Mouse (Mus musculus): ENCODE measurements around the gene Mark3. TPM values are rescaled to one million over a fixed set of nuclear protein-coding genes. Genes with fewer than 3 reads are reported as not detected.

The Mark3 gene
- polyA plus RNA-seq, 1 experiment from 2014 or later = 9.2 TPM

- 25% methylated on average over 7 of the region's 7 CpGs for WGBS (ENCODE audit: insufficient replicate concordance)
- peaks cover 19% of the 10 kb centered on the region for H3K4me1 ChIP-seq (ENCODE audit: control insufficient read depth, low read depth, low read length)
- ATAC-seq (ENCODE audit: low read depth) = no peak
- peak overlapping the region; percentile 86 for H3K4me2 ChIP-seq (ENCODE audit: low read depth, low read length)
- H3K9ac ChIP-seq (ENCODE audit: low read depth, low read length) = peak overlapping the region; percentile 81
- H3K36me3 ChIP-seq (ENCODE audit: control insufficient read depth, insufficient read depth) = no peaks in the 10 kb centered on the region; the same call in 1 of the 2 replicates
- H3K9me3 ChIP-seq (replicated peaks; ENCODE audit: control insufficient read depth, low read length) = no peaks in the 10 kb centered on the region
- no peak overlapping the region for H3K27ac ChIP-seq (ENCODE audit: low read length)
- peaks cover 3% of the 10 kb centered on the region for H3K27me3 ChIP-seq (ENCODE audit: control insufficient read depth, insufficient read depth, low read depth, low read length)
- H3K4me3 ChIP-seq (ENCODE audit: low read depth, low read length) = peak overlapping the region; percentile 87
Measured at GRCm38 (mm10) chr12:111678997-111679396, 104.7 kb downstream of the Mark3 start.

GRCm38 (mm10) chr12:111680661-111681060 lies 106.3 kb downstream of the Mark3 start:
- Histone ChIP-seq H3K9ac (ENCODE audit: low read depth, low read length) (no peak overlapping the region), H3K27ac (ENCODE audit: low read length) (no peak overlapping the region), H3K4me1 (ENCODE audit: control insufficient read depth, low read depth, low read length) (peaks cover 19% of the 10 kb centered on the region), H3K27me3 (ENCODE audit: control insufficient read depth, insufficient read depth, low read depth, low read length) (no peaks in the 10 kb centered on the region), H3K9me3 (replicated peaks; ENCODE audit: control insufficient read depth, low read length) (no peaks in the 10 kb centered on the region), H3K4me3 (ENCODE audit: low read depth, low read length) (no peak overlapping the region), H3K36me3 (ENCODE audit: control insufficient read depth, insufficient read depth) (no peaks in the 10 kb centered on the region; the same call in 1 of the 2 replicates), H3K4me2 (ENCODE audit: low read depth, low read length) (no peak overlapping the region)
- 84% methylated on average over 13 of the region's 13 CpGs for WGBS (ENCODE audit: insufficient replicate concordance)
- no peak for ATAC-seq (ENCODE audit: low read depth)

GRCm38 (mm10) chr12:111681305-111681704 lies 107.0 kb downstream of the Mark3 start:
- H3K9me3 ChIP-seq (replicated peaks; ENCODE audit: control insufficient read depth, low read length) = no peaks in the 10 kb centered on the region
- H3K36me3 ChIP-seq (ENCODE audit: control insufficient read depth, insufficient read depth) = no peaks in the 10 kb centered on the region; the same call in 1 of the 2 replicates
- H3K9ac ChIP-seq (ENCODE audit: low read depth, low read length) = no peak overlapping the region
- H3K4me1 ChIP-seq (ENCODE audit: control insufficient read depth, low read depth, low read length) = peaks cover 19% of the 10 kb centered on the region
- no peak overlapping the region for H3K4me2 ChIP-seq (ENCODE audit: low read depth, low read length)
- WGBS (ENCODE audit: insufficient replicate concordance) = 82% methylated on average over 8 of the region's 8 CpGs
- H3K27me3 ChIP-seq (ENCODE audit: control insufficient read depth, insufficient read depth, low read depth, low read length) = no peaks in the 10 kb centered on the region
- no peak for ATAC-seq (ENCODE audit: low read depth)
- no peak overlapping the region for H3K27ac ChIP-seq (ENCODE audit: low read length)
- H3K4me3 ChIP-seq (ENCODE audit: low read depth, low read length) = no peak overlapping the region

DNA sequence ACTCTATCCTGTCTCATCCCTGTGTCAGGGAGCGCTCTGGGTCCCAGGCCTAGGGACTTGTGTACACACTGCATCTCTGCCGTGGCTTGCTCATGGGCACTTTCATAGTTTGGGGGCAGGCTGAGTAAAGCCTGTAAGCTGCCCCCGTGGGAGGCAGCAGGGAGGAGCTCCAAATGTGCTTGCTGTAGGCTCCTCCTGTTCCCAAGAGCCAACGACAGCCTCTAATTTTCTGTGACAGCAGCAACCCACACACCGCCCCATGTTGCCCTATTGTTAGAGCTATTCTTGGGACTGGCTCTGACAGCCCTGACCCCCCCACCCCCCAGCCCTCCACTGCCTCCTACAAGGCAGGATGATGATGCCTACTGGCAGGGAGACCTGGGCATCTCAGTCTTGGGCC lies 107.7 kb downstream of the Mark3 start:
- 71% methylated on average over 5 of the region's 5 CpGs for WGBS (ENCODE audit: insufficient replicate concordance)
- no peaks in the 10 kb centered on the region for H3K9me3 ChIP-seq (replicated peaks; ENCODE audit: control insufficient read depth, low read length)
- no peaks in the 10 kb centered on the region; the same call in 1 of the 2 replicates for H3K36me3 ChIP-seq (ENCODE audit: control insufficient read depth, insufficient read depth)
- no peak for ATAC-seq (ENCODE audit: low read depth)
- no peaks in the 10 kb centered on the region for H3K27me3 ChIP-seq (ENCODE audit: control insufficient read depth, insufficient read depth, low read depth, low read length)
- H3K4me2 ChIP-seq (ENCODE audit: low read depth, low read length) = no peak overlapping the region
- no peak overlapping the region for H3K9ac ChIP-seq (ENCODE audit: low read depth, low read length)
- H3K4me1 ChIP-seq (ENCODE audit: control insufficient read depth, low read depth, low read length) = peaks cover 18% of the 10 kb centered on the region
- no peak overlapping the region for H3K4me3 ChIP-seq (ENCODE audit: low read depth, low read length)
- no peak overlapping the region for H3K27ac ChIP-seq (ENCODE audit: low read length)

DNA sequence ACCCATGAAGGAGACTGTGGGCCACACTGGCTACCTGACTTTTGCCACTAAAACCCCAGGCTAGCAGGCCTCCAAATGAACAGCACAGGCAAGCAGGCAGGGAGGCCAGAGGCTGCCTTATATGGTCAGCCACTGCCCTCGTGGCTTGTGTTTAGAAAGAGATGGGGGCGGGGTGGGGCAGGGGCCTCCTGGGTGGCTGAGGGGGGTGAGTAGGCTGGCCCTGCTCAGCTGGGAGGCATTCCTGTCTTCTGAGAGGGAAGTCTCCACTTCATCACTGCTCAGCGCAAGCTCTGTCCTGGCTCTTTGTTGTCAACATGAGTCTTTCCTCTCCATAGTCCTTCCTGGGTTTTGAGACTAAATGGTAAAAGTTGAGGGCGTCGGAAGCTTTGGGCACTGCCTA lies 108.5 kb downstream of the Mark3 start:
- Histone ChIP-seq H3K4me2 (ENCODE audit: low read depth, low read length) (no peak overlapping the region), H3K4me3 (ENCODE audit: low read depth, low read length) (no peak overlapping the region), H3K9ac (ENCODE audit: low read depth, low read length) (no peak overlapping the region), H3K36me3 (ENCODE audit: control insufficient read depth, insufficient read depth) (no peaks in the 10 kb centered on the region; the same call in 1 of the 2 replicates), H3K9me3 (replicated peaks; ENCODE audit: control insufficient read depth, low read length) (no peaks in the 10 kb centered on the region), H3K4me1 (ENCODE audit: control insufficient read depth, low read depth, low read length) (peaks cover 10% of the 10 kb centered on the region), H3K27ac (ENCODE audit: low read length) (no peak overlapping the region; the same call in 1 of the 2 replicates), H3K27me3 (ENCODE audit: control insufficient read depth, insufficient read depth, low read depth, low read length) (no peaks in the 10 kb centered on the region)
- ATAC-seq (ENCODE audit: low read depth) = no peak
- WGBS (ENCODE audit: insufficient replicate concordance) = 57% methylated on average over 5 of the region's 5 CpGs

GRCm38 (mm10) chr12:111686390-111686789 lies 112.1 kb downstream of the Mark3 start:
- no peak overlapping the region for H3K9ac ChIP-seq (ENCODE audit: low read depth, low read length)
- WGBS (ENCODE audit: insufficient replicate concordance) = 48% methylated on average over 4 of the region's 4 CpGs
- H3K27ac ChIP-seq (ENCODE audit: low read length) = no peak overlapping the region
- H3K4me3 ChIP-seq (ENCODE audit: low read depth, low read length) = no peak overlapping the region
- H3K27me3 ChIP-seq (ENCODE audit: control insufficient read depth, insufficient read depth, low read depth, low read length) = no peaks in the 10 kb centered on the region
- no peaks in the 10 kb centered on the region for H3K9me3 ChIP-seq (replicated peaks; ENCODE audit: control insufficient read depth, low read length)
- ATAC-seq (ENCODE audit: low read depth) = no peak
- H3K4me1 ChIP-seq (ENCODE audit: control insufficient read depth, low read depth, low read length) = no peaks in the 10 kb centered on the region
- no peaks in the 10 kb centered on the region; the same call in 1 of the 2 replicates for H3K36me3 ChIP-seq (ENCODE audit: control insufficient read depth, insufficient read depth)
- H3K4me2 ChIP-seq (ENCODE audit: low read depth, low read length) = no peak overlapping the region

- no peaks in the 10 kb centered on the region for H3K9me3 ChIP-seq (replicated peaks; ENCODE audit: control insufficient read depth, low read length)
- 0 out of 2 replicates have a peak, but pooled peaks cover 3% of the 10 kb centered on the region for H3K4me1 ChIP-seq (ENCODE audit: control insufficient read depth, low read depth, low read length)
- no peaks in the 10 kb centered on the region for H3K27me3 ChIP-seq (ENCODE audit: control insufficient read depth, insufficient read depth, low read depth, low read length)
- H3K4me3 ChIP-seq (ENCODE audit: low read depth, low read length) = no peak overlapping the region
- no peak overlapping the region for H3K9ac ChIP-seq (ENCODE audit: low read depth, low read length)
- H3K27ac ChIP-seq (ENCODE audit: low read length) = no peak overlapping the region; the same call in 1 of the 2 replicates
- H3K36me3 ChIP-seq (ENCODE audit: control insufficient read depth, insufficient read depth) = no peaks in the 10 kb centered on the region; the same call in 1 of the 2 replicates
- no peak overlapping the region for H3K4me2 ChIP-seq (ENCODE audit: low read depth, low read length)
- 42% methylated on average over 14 of the region's 14 CpGs for WGBS (ENCODE audit: insufficient replicate concordance)
- ATAC-seq (ENCODE audit: low read depth) = peak; percentile 61
Measured at GRCm38 (mm10) chr12:111687350-111688068, 113.2 kb downstream of the Mark3 start.

GRCm38 (mm10) chr12:111688069-111688428 lies 113.7 kb downstream of the Mark3 start:
- Histone ChIP-seq H3K4me3 (ENCODE audit: low read depth, low read length) (no peak overlapping the region), H3K4me1 (ENCODE audit: control insufficient read depth, low read depth, low read length) (0 out of 2 replicates have a peak, but pooled peaks cover 3% of the 10 kb centered on the region), H3K9me3 (replicated peaks; ENCODE audit: control insufficient read depth, low read length) (no peaks in the 10 kb centered on the region), H3K4me2 (ENCODE audit: low read depth, low read length) (no peak overlapping the region), H3K36me3 (ENCODE audit: control insufficient read depth, insufficient read depth) (no peaks in the 10 kb centered on the region), H3K9ac (ENCODE audit: low read depth, low read length) (no peak overlapping the region), H3K27me3 (ENCODE audit: control insufficient read depth, insufficient read depth, low read depth, low read length) (no peaks in the 10 kb centered on the region), H3K27ac (ENCODE audit: low read length) (no peak overlapping the region)
- ATAC-seq (ENCODE audit: low read depth) = no peak
- WGBS (ENCODE audit: insufficient replicate concordance) = 27% methylated on average over 2 of the region's 2 CpGs

DNA sequence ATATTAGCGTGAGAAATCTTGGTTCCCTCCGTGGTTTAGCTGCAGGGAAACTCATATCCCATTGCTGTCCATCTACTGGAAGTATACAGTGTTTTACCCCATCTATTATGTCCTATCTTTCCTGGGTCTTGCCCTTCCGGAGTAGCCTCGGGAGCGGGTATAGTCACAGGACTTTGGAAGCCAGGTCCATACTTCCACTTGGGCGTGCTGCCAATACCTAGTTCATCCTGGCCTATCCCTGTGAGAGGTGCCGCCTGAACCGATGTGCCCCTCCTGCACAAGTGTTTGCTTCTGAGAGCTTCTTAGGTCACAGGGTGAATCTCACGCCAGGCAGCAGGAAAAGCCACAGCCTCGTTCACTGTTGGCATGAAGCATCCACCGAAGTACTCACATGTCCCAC lies 115.1 kb downstream of the Mark3 start:
- no peak for ATAC-seq (ENCODE audit: low read depth)
- peaks cover 11% of the 10 kb centered on the region for H3K4me1 ChIP-seq (ENCODE audit: control insufficient read depth, low read depth, low read length)
- H3K9ac ChIP-seq (ENCODE audit: low read depth, low read length) = no peak overlapping the region
- no peaks in the 10 kb centered on the region for H3K27me3 ChIP-seq (ENCODE audit: control insufficient read depth, insufficient read depth, low read depth, low read length)
- WGBS (ENCODE audit: insufficient replicate concordance) = 66% methylated on average over 11 of the region's 11 CpGs
- no peak overlapping the region for H3K4me2 ChIP-seq (ENCODE audit: low read depth, low read length)
- H3K27ac ChIP-seq (ENCODE audit: low read length) = no peak overlapping the region
- H3K36me3 ChIP-seq (ENCODE audit: control insufficient read depth, insufficient read depth) = no peaks in the 10 kb centered on the region
- no peak overlapping the region for H3K4me3 ChIP-seq (ENCODE audit: low read depth, low read length)
- no peaks in the 10 kb centered on the region for H3K9me3 ChIP-seq (replicated peaks; ENCODE audit: control insufficient read depth, low read length)

Measured in liver, embryonic 16.5 days (tissue).